Mouse (Mus musculus) intestine, embryonic 15.5 days (tissue): ENCODE measurements around the gene Ankfy1. TPM values are rescaled to one million over a fixed set of nuclear protein-coding genes. Genes with fewer than 3 reads are reported as not detected.

Experiments used
- polyA plus RNA-seq: library from polyadenylated mRNA; unstranded; fragments of >200 nt; fragmentation: Nextera tagmentation; extraction: Ambion mirVana; gene quantifications from 2 replicates; pipeline ENCODE4 v1.2.1, GENCODE M21; 2015

The Ankfy1 gene
- polyA plus RNA-seq, 1 experiment from 2014 or later: 19.0 TPM

Other genes with a start within 250 kb of the Ankfy1 start
- 171 and 172 TPM in 2 replicates for gene Mybbp1a, start 248.7 kb upstream of the Ankfy1 start, polyA plus RNA-seq
- 5.3 and 5.6 TPM in 2 replicates for gene Spns2, start 200.1 kb upstream of the Ankfy1 start, polyA plus RNA-seq
- 1.2 and 1.6 TPM in 2 replicates for gene Spns3, start 139.5 kb upstream of the Ankfy1 start, polyA plus RNA-seq
- gene Ube2g1, start 82.7 kb upstream of the Ankfy1 start, polyA plus RNA-seq: 50.6 and 64.8 TPM in 2 replicates
- gene Cyb5d2, start 106.1 kb downstream of the Ankfy1 start, polyA plus RNA-seq: 4.1 and 4.8 TPM in 2 replicates
- 10.5 and 12.6 TPM in 2 replicates for gene Zzef1, start 106.2 kb downstream of the Ankfy1 start, polyA plus RNA-seq